Mouse (Mus musculus) CD4-positive, CD25-positive, alpha-beta regulatory T cell, adult 9 weeks (primary cell): ENCODE results near the gene Agtr2. TPM values are rescaled to one million over a fixed set of nuclear protein-coding genes. Genes with fewer than 3 reads are reported as not detected.

ENCODE experiments used
- polyA plus RNA-seq: library from polyadenylated mRNA; unstranded; fragments of 100-300 nt; shearing (Covaris generic); gene quantifications from one replicate; pipeline ENCODE4 v1.2.1, GENCODE M21; 2017

Agtr2 gene
- polyA plus RNA-seq = not detected

GRCm38 (mm10) chrX:21484414-21484813 lies at the start of gene Agtr2:
TSS of gene Agtr2 (plus strand) at chrX:21484544.

Other genes starting within 250 kb of the Agtr2 start
- not detected for gene Slc6a14, start 230.4 kb downstream of the Agtr2 start, polyA plus RNA-seq